Comparison of ENCODE assay signal across 28 mouse cellular contexts in the genomic region with DNA sequence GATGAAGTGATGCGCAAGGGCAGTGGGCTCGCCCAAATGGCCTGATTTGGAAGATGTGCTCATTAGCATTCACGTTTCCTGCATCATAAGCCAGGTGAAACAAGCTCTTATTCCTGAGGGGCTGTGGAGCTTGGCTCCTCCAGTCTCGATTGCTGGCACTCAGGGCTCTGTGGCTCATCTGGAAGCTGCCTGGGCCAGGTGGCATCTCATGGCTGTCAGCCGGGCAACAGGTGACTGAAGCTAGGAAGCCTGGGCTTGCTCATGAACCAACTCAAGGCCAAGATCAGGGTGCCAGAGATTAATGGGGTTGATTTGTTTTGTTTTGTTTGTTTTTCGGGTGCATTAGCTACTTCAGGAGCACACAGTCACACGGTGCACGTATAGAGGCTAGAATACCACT. TPM values are rescaled to one million over a fixed set of nuclear protein-coding genes. Genes with fewer than 3 reads are reported as not detected.
A peak's percentile ranks its signal among the peaks of the same experiment; 100 is the strongest.
DNase-seq lines count a peak whose midpoint lies in the region; ATAC-seq and TF ChIP-seq lines count a peak whose summit lies in the region.
"Had no signal": no experiment of that assay in that cellular context is flagged by ENCODE, and none has a peak within 500 bp of the region (broad histone marks: within the 10 kb centered on the region; RNA-seq: fewer than 3 reads in every experiment).

No protein-coding gene starts in this region.

- TF ChIP-seq POLR2A in cerebellum, adult 2 months (IDR thresholded peaks at IDR 0.05; ENCODE audit: borderline replicate concordance, insufficient read depth, low read length) = no peak
- TF ChIP-seq POLR2A in CH12.LX (IDR thresholded peaks at IDR 0.05; ENCODE audit: low read depth, low read length) = no peak

- dilution Hi-C loops in CH12.LX (cut with MboI; ENCODE audit: extremely low pct_ligation_motif_present, extremely low pct_unique_long_range_greater_than_20kb, low sequenced_read_pairs) = no loop called here

- TF ChIP-seq EP300 in CH12.LX (IDR thresholded peaks at IDR 0.05; ENCODE audit: low read length) = no peak

- H3K9me3 ChIP-seq in CH12.LX (replicated peaks; ENCODE audit: low read length) = no peaks in the 10 kb centered on the region
- H3K9me3 ChIP-seq in midbrain, postnatal 0 days (ENCODE audit: low read length) = no peaks in the 10 kb centered on the region
- H3K9me3 ChIP-seq in hindbrain, embryonic 10.5 days = no peaks in the 10 kb centered on the region
- H3K9me3 ChIP-seq: embryonic facial prominence, embryonic 15.5 days; forebrain, embryonic 10.5 days; G1E; heart, embryonic 10.5 days; hindbrain, embryonic 13.5 days had no signal

- H3K4me3 ChIP-seq in cerebellum, adult 2 months (replicated peaks; ENCODE audit: insufficient read depth, low read depth, low read length) = no peak overlapping the region
- H3K4me3 ChIP-seq in CH12.LX (replicated peaks in 1 of 3; ENCODE audit: low read depth in 2 of 3, low read length in 2 of 3, poor library complexity in 1 of 3) = no peak overlapping the region
- H3K4me3 ChIP-seq in midbrain, postnatal 0 days (ENCODE audit: low read depth, low read length) = no peak overlapping the region
- no peak overlapping the region for H3K4me3 ChIP-seq in hindbrain, embryonic 10.5 days
- H3K4me3 ChIP-seq: embryonic facial prominence, embryonic 15.5 days; erythroblast, embryonic 14.5 days; forebrain, embryonic 10.5 days; heart, embryonic 10.5 days; hindbrain, embryonic 13.5 days had no signal

- H3K79me2 ChIP-seq in CH12.LX (replicated peaks; ENCODE audit: control insufficient read depth, extremely low read depth, insufficient read depth, poor library complexity, severe bottlenecking) = no peaks in the 10 kb centered on the region; the same call in 1 of the 2 replicates

- TF ChIP-seq RAD21 in CH12.LX (IDR thresholded peaks at IDR 0.05; ENCODE audit: low read depth, low read length) = no peak

- ATAC-seq in midbrain, postnatal 0 days (ENCODE audit: low FRiP score) = no peak
- ATAC-seq: forebrain, embryonic 14.5 days had no signal

- no peak overlapping the region for H3K9ac ChIP-seq in CH12.LX (ENCODE audit: insufficient read depth, low read depth)
- no peak overlapping the region for H3K9ac ChIP-seq in midbrain, postnatal 0 days (replicated peaks; ENCODE audit: low read length, poor library complexity, severe bottlenecking)
- H3K9ac ChIP-seq: embryonic facial prominence, embryonic 15.5 days; hindbrain, embryonic 13.5 days had no signal

- DNase-seq in cerebellum, adult 2 months = peak; percentile 31 to 39
- DNase-seq in cerebellum, adult 8-10 months = no peak
- DNase-seq in CH12.LX (ENCODE audit: extremely low read depth) = no peak
- DNase-seq in brain, adult 2 months (ENCODE audit: low read depth, low spot score) = peak; percentile 39
- DNase-seq in cerebellum, postnatal 25 days = peak; percentile 26 to 53
- DNase-seq in midbrain, postnatal 0 days (ENCODE audit: low spot score) = no peak
- no peak for DNase-seq in hindbrain, embryonic 10.5 days (ENCODE audit: low spot score)
- DNase-seq: adrenal gland, postnatal 10 days; embryo, embryonic 11 days; gastrocnemius, postnatal 10 days; heart, adult 18-20 months; heart, postnatal 10 days; heart, postnatal 4 days; kidney, adult 11 months; kidney, adult 9 months had no signal

- in situ Hi-C loops in CH12.LX (cut with MboI; ENCODE audit: low pct_ligation_motif_present, low pct_unique_long_range_greater_than_20kb, low sequenced_read_pairs) = loop anchor here (25.0 kb wide), 1 partner anchor 570 kb away; no protein-coding TSS in a partner anchor

- H3K27ac ChIP-seq in cerebellum, adult 2 months (ENCODE audit: insufficient read depth, low read length) = no peak overlapping the region
- H3K27ac ChIP-seq in CH12.LX (ENCODE audit: insufficient read depth, low read depth) = no peak overlapping the region
- no peak overlapping the region for H3K27ac ChIP-seq in midbrain, postnatal 0 days (ENCODE audit: low read depth, low read length)
- H3K27ac ChIP-seq in hindbrain, embryonic 10.5 days = no peak overlapping the region
- H3K27ac ChIP-seq: embryonic facial prominence, embryonic 15.5 days; forebrain, embryonic 10.5 days; heart, embryonic 10.5 days; hindbrain, embryonic 13.5 days; hindbrain, postnatal 0 days had no signal

- TF ChIP-seq CTCF in cerebellum, adult 2 months (IDR thresholded peaks at IDR 0.05; ENCODE audit: borderline replicate concordance, insufficient read depth, low read depth, low read length) = no peak
- TF ChIP-seq CTCF in CH12.LX (conservative IDR thresholded peaks at IDR 0.05 in 1 of 2, IDR thresholded peaks at IDR 0.05 in 1 of 2; ENCODE audit: low read depth in 2 of 2, low read length in 2 of 2) = no peak
- no peak for TF ChIP-seq CTCF in midbrain, postnatal 0 days (IDR thresholded peaks at IDR 0.05)

- H3K4me2 ChIP-seq in CH12.LX (ENCODE audit: insufficient read depth, low read depth, poor library complexity, severe bottlenecking) = no peak overlapping the region
- H3K4me2 ChIP-seq in midbrain, postnatal 0 days (ENCODE audit: low read depth, low read length, poor library complexity, severe bottlenecking) = no peak overlapping the region
- H3K4me2 ChIP-seq: embryonic facial prominence, embryonic 15.5 days; hindbrain, embryonic 13.5 days had no signal

- H3K36me3 ChIP-seq in CH12.LX (replicated peaks in 1 of 2; ENCODE audit: control insufficient read depth in 1 of 2, insufficient read depth in 1 of 2, low read length in 1 of 2) = peaks cover 34 to 67% of the 10 kb centered on the region in 2 experiments
- peaks cover 31% of the 10 kb centered on the region for H3K36me3 ChIP-seq in midbrain, postnatal 0 days (ENCODE audit: insufficient read depth, low read length)
- peaks cover 57% of the 10 kb centered on the region for H3K36me3 ChIP-seq in hindbrain, embryonic 10.5 days

- no peaks in the 10 kb centered on the region for H3K27me3 ChIP-seq in cerebellum, adult 2 months (ENCODE audit: control insufficient read depth, insufficient read depth, low read length)
- H3K27me3 ChIP-seq in CH12.LX (replicated peaks) = no peaks in the 10 kb centered on the region
- no peaks in the 10 kb centered on the region for H3K27me3 ChIP-seq in midbrain, postnatal 0 days (ENCODE audit: insufficient read depth, low read length)
- H3K27me3 ChIP-seq in hindbrain, embryonic 10.5 days (ENCODE audit: insufficient read depth, poor library complexity, severe bottlenecking) = no peaks in the 10 kb centered on the region
- H3K27me3 ChIP-seq: embryonic facial prominence, embryonic 15.5 days; hindbrain, embryonic 13.5 days had no signal

- H3K4me1 ChIP-seq in cerebellum, adult 2 months (ENCODE audit: control insufficient read depth, insufficient read depth, low read length) = peaks cover 3% of the 10 kb centered on the region; the same call in 1 of the 2 replicates
- H3K4me1 ChIP-seq in CH12.LX (ENCODE audit: control insufficient read depth in 1 of 2, insufficient read depth in 2 of 2) = peaks cover 0 to 5% of the 10 kb centered on the region in 2 experiments; a peak in 1 of 4 replicates
- no peaks in the 10 kb centered on the region for H3K4me1 ChIP-seq in midbrain, postnatal 0 days (ENCODE audit: insufficient read depth, low read length)
- no peaks in the 10 kb centered on the region for H3K4me1 ChIP-seq in hindbrain, embryonic 10.5 days (replicated peaks)
- H3K4me1 ChIP-seq: embryonic facial prominence, embryonic 15.5 days; forebrain, embryonic 10.5 days; heart, embryonic 10.5 days; hindbrain, embryonic 13.5 days had no signal

- 49% methylated on average over 8 of the region's 8 CpGs for WGBS in cerebellum, adult 2 months
- 93% methylated on average over 8 of the region's 8 CpGs for WGBS in midbrain, postnatal 0 days
- WGBS in hindbrain, embryonic 10.5 days = 89% methylated on average over 8 of the region's 8 CpGs

TF ChIP-seq in CH12.LX, 34 proteins besides CTCF, POLR2A, EP300 and RAD21:
- TF ChIP-seq NRF1 (IDR thresholded peaks at IDR 0.05; ENCODE audit: low read depth, low read length) (no peak), POLR2AphosphoS2 (IDR thresholded peaks at IDR 0.05; ENCODE audit: low read depth, low read length) (0 out of 2 replicates have a peak, but pooled peaks have one; percentile 38), PAX5 (IDR thresholded peaks at IDR 0.05; ENCODE audit: low read length) (no peak)

RNA-seq across cellular contexts. Expression of gene Selenos, which starts 13.2 kb away (rescaled TPM):
- 113 and 123 TPM in 2 replicates for polyA plus RNA-seq in cerebellum, adult 2 months (2012; rRNA removed)
- total RNA-seq in CH12.LX (2012; rRNA removed) = 75.0 and 113 TPM in 2 replicates
- 101 and 120 TPM in 2 replicates for total RNA-seq in CH12.LX (2014; rRNA removed)
- polyA plus RNA-seq in CH12.LX (2012; ENCODE audit: insufficient read length, low read depth) = 112 and 123 TPM in 2 replicates
- 24.1 and 46.7 TPM in 2 replicates for total RNA-seq in midbrain, postnatal 0 days (2014; rRNA removed)
- 116 and 125 TPM in 2 replicates for polyA plus RNA-seq in midbrain, postnatal 0 days (2015; fragmentation: Nextera tagmentation; extraction: Ambion mirVana)
- polyA plus RNA-seq in hindbrain, embryonic 10.5 days (2016; fragmentation: Nextera tagmentation; extraction: Ambion mirVana) = 90.0 and 94.0 TPM in 2 replicates

RNA-seq across cellular contexts. Expression of gene Chsy1, which starts 16.7 kb away (rescaled TPM):
- polyA plus RNA-seq in cerebellum, adult 2 months (2012; rRNA removed) = 6.1 and 6.8 TPM in 2 replicates
- 2.3 and 2.4 TPM in 2 replicates for total RNA-seq in CH12.LX (2012; rRNA removed)
- total RNA-seq in CH12.LX (2014; rRNA removed) = 5.5 and 5.9 TPM in 2 replicates
- 2.3 and 2.5 TPM in 2 replicates for polyA plus RNA-seq in CH12.LX (2012; ENCODE audit: insufficient read length, low read depth)
- total RNA-seq in midbrain, postnatal 0 days (2014; rRNA removed) = 38.9 and 40.3 TPM in 2 replicates
- polyA plus RNA-seq in midbrain, postnatal 0 days (2015; fragmentation: Nextera tagmentation; extraction: Ambion mirVana) = 6.8 and 7.2 TPM in 2 replicates
- polyA plus RNA-seq in hindbrain, embryonic 10.5 days (2016; fragmentation: Nextera tagmentation; extraction: Ambion mirVana) = 9.6 and 11.2 TPM in 2 replicates

RNA-seq across cellular contexts. Expression of gene Snrpa1, which starts 33.9 kb away (rescaled TPM):
- polyA plus RNA-seq in cerebellum, adult 2 months (2012; rRNA removed) = 43.8 and 45.9 TPM in 2 replicates
- total RNA-seq in CH12.LX (2012; rRNA removed) = 146 and 218 TPM in 2 replicates
- 189 and 212 TPM in 2 replicates for total RNA-seq in CH12.LX (2014; rRNA removed)
- polyA plus RNA-seq in CH12.LX (2012; ENCODE audit: insufficient read length, low read depth) = 189 and 207 TPM in 2 replicates
- total RNA-seq in midbrain, postnatal 0 days (2014; rRNA removed) = 37.0 and 48.2 TPM in 2 replicates
- polyA plus RNA-seq in midbrain, postnatal 0 days (2015; fragmentation: Nextera tagmentation; extraction: Ambion mirVana) = 131 and 140 TPM in 2 replicates
- polyA plus RNA-seq in hindbrain, embryonic 10.5 days (2016; fragmentation: Nextera tagmentation; extraction: Ambion mirVana) = 236 and 247 TPM in 2 replicates

RNA-seq across cellular contexts. Expression of gene Gm45213, which starts 49.3 kb away (rescaled TPM):
- polyA plus RNA-seq in cerebellum, adult 2 months (2012; rRNA removed) = not detected in 2 replicates
- total RNA-seq in CH12.LX (2012; rRNA removed) = not detected in 2 replicates
- total RNA-seq in CH12.LX (2014; rRNA removed) = not detected in 2 replicates
- polyA plus RNA-seq in CH12.LX (2012; ENCODE audit: insufficient read length, low read depth) = not detected in 2 replicates
- total RNA-seq in midbrain, postnatal 0 days (2014; rRNA removed) = not detected in 2 replicates
- not detected in 2 replicates for polyA plus RNA-seq in midbrain, postnatal 0 days (2015; fragmentation: Nextera tagmentation; extraction: Ambion mirVana)
- not detected in 2 replicates for polyA plus RNA-seq in hindbrain, embryonic 10.5 days (2016; fragmentation: Nextera tagmentation; extraction: Ambion mirVana)
- total RNA-seq: adrenal gland, postnatal 10 days; adrenal gland, postnatal 4 days; G1E; gastrocnemius, postnatal 10 days; gastrocnemius, postnatal 4 days; heart, adult 18-20 months; heart, postnatal 10 days; heart, postnatal 4 days; hindbrain, postnatal 0 days had no signal
- polyA plus RNA-seq: embryonic facial prominence, embryonic 11.5 days; embryonic facial prominence, embryonic 15.5 days; erythroblast, embryonic 14.5 days; forebrain, embryonic 10.5 days; forebrain, embryonic 14.5 days; G1E; heart, embryonic 10.5 days; heart, embryonic 14.5 days; hindbrain, embryonic 13.5 days; hindbrain, postnatal 0 days; intestine, embryonic 14.5 days had no signal

Comparison
In these comparisons a context has a peak if more than half of its experiments do, and no peak if none do; other contexts are left out.
1. DNase-seq: peak in cerebellum, adult 2 months (2 of 2), brain, adult 2 months (single experiment) and cerebellum, postnatal 25 days (2 of 2); none in cerebellum, adult 8-10 months (single experiment), CH12.LX (single experiment), midbrain, postnatal 0 days (single experiment) and hindbrain, embryonic 10.5 days (single experiment).